Mouse (Mus musculus): ENCODE data around the gene Scn4b. TPM values are rescaled to one million over a fixed set of nuclear protein-coding genes. Genes with fewer than 3 reads are reported as not detected.

The Scn4b gene
- total and polyA plus RNA-seq, 2 experiments from 2014 or later: 0.10 to 0.57 TPM

DNA sequence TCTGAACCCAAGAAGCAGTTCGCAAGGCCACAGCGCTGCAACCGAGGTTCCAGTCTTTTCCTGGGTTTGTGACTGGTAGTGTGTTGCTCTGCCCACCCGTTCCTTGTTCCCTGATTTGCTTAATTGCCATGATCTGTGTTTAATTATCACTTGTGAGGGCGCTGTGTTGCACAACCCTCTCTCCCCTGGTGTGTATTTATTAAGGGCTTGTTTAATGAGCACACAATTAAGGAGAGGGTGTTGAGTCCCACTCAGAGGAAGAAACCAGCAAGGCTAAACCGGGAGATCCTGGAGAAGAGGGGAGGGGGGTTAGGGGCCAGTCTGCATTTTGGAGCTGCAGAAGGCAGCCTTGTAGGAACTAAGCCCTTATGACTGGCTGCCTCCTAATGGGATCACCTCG is 2.8 kb downstream of the Scn4b start:
- no peak overlapping the region for H3K9ac ChIP-seq (replicated peaks; ENCODE audit: low read depth, low read length)
- H3K9me3 ChIP-seq (replicated peaks; ENCODE audit: control insufficient read depth, low read length): no peaks in the 10 kb centered on the region
- H3K27ac ChIP-seq (ENCODE audit: low read depth): no peak overlapping the region
- H3K4me2 ChIP-seq (ENCODE audit: low read depth, low read length): no peak overlapping the region
- ATAC-seq (ENCODE audit: insufficient read depth, low read depth) (no peak), DNase-seq (ENCODE audit: low spot score) (no peak)
- no peak for TF ChIP-seq EP300 (IDR thresholded peaks at IDR 0.05; ENCODE audit: low read depth)
- no peak for TF ChIP-seq CTCF (IDR thresholded peaks at IDR 0.05; ENCODE audit: low read depth)
- WGBS: 73% methylated on average over 7 of the region's 7 CpGs
- H3K4me1 ChIP-seq (ENCODE audit: control insufficient read depth, insufficient read depth): peaks cover 18% of the 10 kb centered on the region; the same call in 1 of the 2 replicates
- peaks cover 95% of the 10 kb centered on the region for H3K27me3 ChIP-seq (ENCODE audit: control insufficient read depth, insufficient read depth, low read length)
- no peak overlapping the region for H3K4me3 ChIP-seq (ENCODE audit: low read depth, low read length)
- H3K36me3 ChIP-seq (replicated peaks; ENCODE audit: control insufficient read depth, insufficient read depth, low read length): no peaks in the 10 kb centered on the region

DNA sequence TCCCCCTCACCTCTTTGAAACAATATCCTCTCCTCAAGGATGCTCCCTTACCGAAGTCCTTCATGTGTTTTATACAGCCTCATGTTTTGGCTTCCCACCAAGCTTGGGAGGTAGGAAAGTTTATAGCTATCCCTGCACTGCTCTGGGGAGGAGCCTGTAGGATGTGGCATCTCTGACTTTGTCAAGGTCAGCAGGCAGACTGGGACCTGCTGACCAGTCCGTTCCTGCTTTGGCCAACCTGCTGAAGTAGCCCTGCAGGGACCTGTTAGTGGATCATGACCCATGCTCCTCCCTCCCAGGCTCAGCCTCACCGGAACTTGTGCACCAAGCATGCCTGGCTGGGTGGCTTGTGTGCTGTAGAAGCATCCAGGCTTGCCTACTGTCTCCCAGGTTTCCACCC is 4.5 kb downstream of the Scn4b start:
- Histone ChIP-seq H3K27ac (ENCODE audit: low read depth) (no peak overlapping the region), H3K27me3 (ENCODE audit: control insufficient read depth, insufficient read depth, low read length) (peaks cover 96% of the 10 kb centered on the region), H3K4me1 (ENCODE audit: control insufficient read depth, insufficient read depth) (peaks cover 5% of the 10 kb centered on the region; the same call in 1 of the 2 replicates), H3K4me2 (ENCODE audit: low read depth, low read length) (no peak overlapping the region), H3K9me3 (replicated peaks; ENCODE audit: control insufficient read depth, low read length) (no peaks in the 10 kb centered on the region), H3K9ac (replicated peaks; ENCODE audit: low read depth, low read length) (no peak overlapping the region), H3K36me3 (replicated peaks; ENCODE audit: control insufficient read depth, insufficient read depth, low read length) (no peaks in the 10 kb centered on the region), H3K4me3 (ENCODE audit: low read depth, low read length) (no peak overlapping the region)
- 48% methylated on average over 3 of the region's 3 CpGs for WGBS
- DNase-seq (ENCODE audit: low spot score) (no peak), ATAC-seq (ENCODE audit: insufficient read depth, low read depth) (no peak)
- TF ChIP-seq CTCF (IDR thresholded peaks at IDR 0.05; ENCODE audit: low read depth): no peak
- TF ChIP-seq EP300 (IDR thresholded peaks at IDR 0.05; ENCODE audit: low read depth): no peak

DNA sequence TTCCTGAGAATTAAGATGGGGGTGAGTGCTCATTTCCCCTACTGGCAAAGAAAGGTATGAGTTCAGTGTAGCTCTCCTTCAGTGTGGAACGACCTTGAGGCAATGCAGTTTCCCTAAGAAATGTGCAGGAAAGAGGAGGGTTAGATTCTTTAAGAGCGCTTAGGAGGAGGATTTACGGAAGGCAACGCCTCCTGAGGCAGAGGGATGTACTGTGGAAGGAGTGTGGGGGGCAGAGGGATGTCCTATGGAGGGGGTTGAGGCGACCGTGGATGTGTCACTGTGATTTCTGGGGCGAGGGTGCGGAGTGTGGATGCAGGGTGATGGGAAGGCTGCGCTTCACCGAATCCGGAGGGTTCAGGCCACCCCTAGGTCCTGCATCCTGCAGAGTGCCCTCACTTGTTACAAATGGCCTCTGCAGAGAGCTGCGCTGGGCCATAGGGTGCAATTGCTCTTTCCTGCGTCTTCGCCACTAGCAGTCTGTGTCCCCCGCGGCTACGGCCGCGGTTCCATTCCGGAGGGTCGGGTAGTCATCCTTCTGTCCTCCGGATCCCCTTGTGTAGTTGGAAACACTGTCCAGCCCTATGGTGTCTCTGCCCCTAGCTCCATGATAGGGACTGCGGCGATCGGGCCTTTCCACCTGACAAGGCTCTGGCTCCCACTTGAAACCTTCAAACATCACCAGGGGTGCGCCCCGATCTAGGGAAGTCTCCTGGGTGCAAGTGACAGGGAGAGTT is 7.5 kb downstream of the Scn4b start:
- H3K9ac ChIP-seq (replicated peaks; ENCODE audit: low read depth, low read length): no peak overlapping the region
- no peaks in the 10 kb centered on the region for H3K9me3 ChIP-seq (replicated peaks; ENCODE audit: control insufficient read depth, low read length)
- TF ChIP-seq CTCF (IDR thresholded peaks at IDR 0.05; ENCODE audit: low read depth): no peak
- TF ChIP-seq EP300 (IDR thresholded peaks at IDR 0.05; ENCODE audit: low read depth): no peak
- no peak overlapping the region for H3K27ac ChIP-seq (ENCODE audit: low read depth)
- H3K4me3 ChIP-seq (ENCODE audit: low read depth, low read length): peak overlapping the region; percentile 34
- no peaks in the 10 kb centered on the region for H3K36me3 ChIP-seq (replicated peaks; ENCODE audit: control insufficient read depth, insufficient read depth, low read length)
- ATAC-seq (ENCODE audit: insufficient read depth, low read depth) (no peak), DNase-seq (ENCODE audit: low spot score) (no peak)
- WGBS: 4% methylated on average over 27 of the region's 27 CpGs
- H3K4me2 ChIP-seq (ENCODE audit: low read depth, low read length): peak overlapping the region; percentile 55
- H3K4me1 ChIP-seq (ENCODE audit: control insufficient read depth, insufficient read depth): no peaks in the 10 kb centered on the region
- peaks cover 89% of the 10 kb centered on the region for H3K27me3 ChIP-seq (ENCODE audit: control insufficient read depth, insufficient read depth, low read length)

DNA sequence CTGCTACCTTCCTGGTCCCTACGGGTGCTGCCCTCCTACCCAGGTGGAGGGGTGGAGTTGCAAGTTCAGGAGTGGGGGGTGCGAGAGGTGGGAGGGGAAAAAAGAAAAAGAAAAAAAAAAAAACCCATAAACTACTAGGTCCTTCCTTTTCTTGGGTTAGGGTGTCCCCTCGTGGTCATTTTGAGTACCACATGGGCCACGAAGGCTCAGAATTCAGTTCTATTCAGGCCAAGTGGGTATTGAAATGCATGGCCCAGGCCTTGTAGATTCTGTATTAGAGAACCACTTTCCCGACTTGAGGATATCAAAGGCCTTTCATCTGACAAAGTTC is 8.0 kb downstream of the Scn4b start:
- peak; percentile 81 for TF ChIP-seq CTCF (IDR thresholded peaks at IDR 0.05; ENCODE audit: low read depth)
- no peak for TF ChIP-seq EP300 (IDR thresholded peaks at IDR 0.05; ENCODE audit: low read depth)
- H3K4me2 ChIP-seq (ENCODE audit: low read depth, low read length): peak overlapping the region; percentile 55
- DNase-seq (ENCODE audit: low spot score) (peak; percentile 39), ATAC-seq (ENCODE audit: insufficient read depth, low read depth) (no peak)
- no peak overlapping the region for H3K27ac ChIP-seq (ENCODE audit: low read depth)
- H3K36me3 ChIP-seq (replicated peaks; ENCODE audit: control insufficient read depth, insufficient read depth, low read length): no peaks in the 10 kb centered on the region
- no peaks in the 10 kb centered on the region for H3K4me1 ChIP-seq (ENCODE audit: control insufficient read depth, insufficient read depth)
- no peaks in the 10 kb centered on the region for H3K9me3 ChIP-seq (replicated peaks; ENCODE audit: control insufficient read depth, low read length)
- H3K9ac ChIP-seq (replicated peaks; ENCODE audit: low read depth, low read length): no peak overlapping the region
- WGBS: 3% methylated on average over 5 of the region's 5 CpGs
- H3K27me3 ChIP-seq (ENCODE audit: control insufficient read depth, insufficient read depth, low read length): peaks cover 86% of the 10 kb centered on the region
- H3K4me3 ChIP-seq (ENCODE audit: low read depth, low read length): peak overlapping the region; percentile 34

DNA sequence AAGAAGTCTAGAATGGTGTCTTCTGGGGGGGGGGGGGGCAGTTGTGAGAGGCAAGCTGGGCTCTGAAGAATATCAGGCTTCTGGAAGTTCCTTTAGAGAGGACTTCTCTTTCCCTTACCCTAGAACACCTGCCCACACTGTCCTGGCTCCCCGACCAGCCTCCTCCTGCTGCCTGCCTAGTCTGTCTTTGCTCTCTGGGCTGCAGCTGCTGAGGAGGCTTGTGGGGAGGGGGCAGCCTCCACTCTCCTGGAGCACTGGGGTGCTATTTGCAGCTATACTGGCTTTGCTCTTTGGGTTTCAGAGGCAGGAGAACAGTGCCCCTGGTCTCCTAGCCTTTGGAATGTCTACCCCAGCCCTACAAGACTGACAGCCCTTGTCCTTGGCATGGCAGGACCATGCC is 12.7 kb downstream of the Scn4b start:
- ATAC-seq (ENCODE audit: insufficient read depth, low read depth) (no peak), DNase-seq (ENCODE audit: low spot score) (no peak)
- no peak overlapping the region for H3K4me3 ChIP-seq (ENCODE audit: low read depth, low read length)
- H3K9me3 ChIP-seq (replicated peaks; ENCODE audit: control insufficient read depth, low read length): no peaks in the 10 kb centered on the region
- no peak overlapping the region for H3K27ac ChIP-seq (ENCODE audit: low read depth)
- H3K27me3 ChIP-seq (ENCODE audit: control insufficient read depth, insufficient read depth, low read length): peaks cover 47% of the 10 kb centered on the region
- H3K36me3 ChIP-seq (replicated peaks; ENCODE audit: control insufficient read depth, insufficient read depth, low read length): no peaks in the 10 kb centered on the region
- WGBS: 67% methylated on average over 1 of the region's 1 CpGs
- H3K9ac ChIP-seq (replicated peaks; ENCODE audit: low read depth, low read length): no peak overlapping the region
- TF ChIP-seq CTCF (IDR thresholded peaks at IDR 0.05; ENCODE audit: low read depth) (no peak), EP300 (IDR thresholded peaks at IDR 0.05; ENCODE audit: low read depth) (no peak)
- H3K4me1 ChIP-seq (ENCODE audit: control insufficient read depth, insufficient read depth): no peaks in the 10 kb centered on the region
- H3K4me2 ChIP-seq (ENCODE audit: low read depth, low read length): no peak overlapping the region

DNA sequence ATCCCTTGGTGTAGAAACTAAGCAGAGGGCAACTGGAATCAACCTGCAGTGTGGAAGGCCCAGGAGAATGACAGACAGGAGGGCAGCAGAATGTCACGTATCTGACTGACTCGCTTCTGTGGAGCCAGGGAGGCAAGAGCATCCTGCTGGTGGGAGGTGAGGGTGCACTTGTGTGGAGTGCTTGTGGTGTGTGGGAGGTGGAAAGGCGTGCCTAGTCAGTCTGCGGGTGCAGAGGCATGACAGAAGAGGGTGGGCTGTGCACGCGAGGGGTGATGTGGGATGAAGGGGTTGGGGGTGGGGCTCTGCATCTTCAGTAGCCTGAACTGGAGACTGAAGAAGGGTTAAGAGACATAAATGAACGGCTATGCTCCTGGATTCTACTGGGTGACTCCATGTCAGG is 15.2 kb downstream of the Scn4b start:
- DNase-seq (ENCODE audit: low spot score): no peak
- no peak overlapping the region for H3K9ac ChIP-seq (replicated peaks; ENCODE audit: low read depth, low read length)
- 51% methylated on average over 7 of the region's 7 CpGs for WGBS
- no peak overlapping the region for H3K27ac ChIP-seq (ENCODE audit: low read depth)
- no peak overlapping the region for H3K4me2 ChIP-seq (ENCODE audit: low read depth, low read length)
- H3K36me3 ChIP-seq (replicated peaks; ENCODE audit: control insufficient read depth, insufficient read depth, low read length): no peaks in the 10 kb centered on the region
- ATAC-seq (ENCODE audit: insufficient read depth, low read depth): no peak
- no peak for TF ChIP-seq EP300 (IDR thresholded peaks at IDR 0.05; ENCODE audit: low read depth)
- no peak for TF ChIP-seq CTCF (IDR thresholded peaks at IDR 0.05; ENCODE audit: low read depth)
- H3K4me1 ChIP-seq (ENCODE audit: control insufficient read depth, insufficient read depth): no peaks in the 10 kb centered on the region
- H3K9me3 ChIP-seq (replicated peaks; ENCODE audit: control insufficient read depth, low read length): no peaks in the 10 kb centered on the region
- peaks cover 22% of the 10 kb centered on the region; the same call in 1 of the 2 replicates for H3K27me3 ChIP-seq (ENCODE audit: control insufficient read depth, insufficient read depth, low read length)
- H3K4me3 ChIP-seq (ENCODE audit: low read depth, low read length): no peak overlapping the region
